Mouse (Mus musculus): ENCODE data around the gene Cyp4f40. TPM values are rescaled to one million over a fixed set of nuclear protein-coding genes. Genes with fewer than 3 reads are reported as not detected.
A peak's percentile ranks its signal among the peaks of the same experiment; 100 is the strongest.
"Not testable (repeated sequence)": the region's sequence is repeated elsewhere in the genome, so short reads cannot be mapped to it uniquely, and the experiment has no call there.

Cyp4f40 gene
- 0.06 TPM in 1 of 2 replicates, not detected in the other for polyA plus RNA-seq (2015; fragmentation: Nextera tagmentation; extraction: Ambion mirVana)

DNA sequence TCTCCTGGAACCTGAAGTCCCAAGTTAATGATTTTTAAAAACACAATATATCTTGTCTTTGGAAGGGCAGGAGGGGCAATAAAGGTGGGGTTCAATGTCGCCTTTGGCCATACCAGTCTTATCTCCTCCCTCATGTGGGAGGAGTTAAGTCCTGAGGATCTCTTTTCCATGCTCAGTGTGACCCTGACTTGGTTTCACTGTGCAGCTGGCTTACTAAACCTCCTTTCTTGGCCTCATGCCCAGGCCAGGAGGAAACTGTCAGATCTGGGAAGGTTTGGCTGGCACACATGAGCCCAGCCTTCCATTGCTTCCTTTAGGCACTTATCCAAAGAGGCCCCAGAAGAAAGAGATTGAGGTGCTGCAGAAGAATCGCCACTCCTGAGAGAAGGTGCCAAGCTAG lies at the start of gene Cyp4f40:
Gene Cyp4f40 (plus strand): TSS at position 189 of the 400 bp plus-strand sequence.
- no peak within 1 kb of the TSS for H3K9ac ChIP-seq (ENCODE audit: low read depth, low read length)
- H3K27ac ChIP-seq (ENCODE audit: low read depth, low read length): no peak within 1 kb of the TSS
- no peak for ATAC-seq
- 65% methylated on average over 2 of the region's 2 CpGs for WGBS
- H3K4me1 ChIP-seq (ENCODE audit: control insufficient read depth, insufficient read depth, low read depth, low read length): no peaks in the 10 kb centered on the region
- no peaks in the 10 kb centered on the region for H3K36me3 ChIP-seq (ENCODE audit: control insufficient read depth, insufficient read depth, low read length)
- no peaks in the 10 kb centered on the region for H3K27me3 ChIP-seq (replicated peaks; ENCODE audit: control insufficient read depth, insufficient read depth, low read length)
- H3K9me3 ChIP-seq (ENCODE audit: control insufficient read depth, low read length): no peaks in the 10 kb centered on the region
- H3K4me2 ChIP-seq (ENCODE audit: low read length): no peak within 1 kb of the TSS
- H3K4me3 ChIP-seq (ENCODE audit: low read length): no peak within 1 kb of the TSS

DNA sequence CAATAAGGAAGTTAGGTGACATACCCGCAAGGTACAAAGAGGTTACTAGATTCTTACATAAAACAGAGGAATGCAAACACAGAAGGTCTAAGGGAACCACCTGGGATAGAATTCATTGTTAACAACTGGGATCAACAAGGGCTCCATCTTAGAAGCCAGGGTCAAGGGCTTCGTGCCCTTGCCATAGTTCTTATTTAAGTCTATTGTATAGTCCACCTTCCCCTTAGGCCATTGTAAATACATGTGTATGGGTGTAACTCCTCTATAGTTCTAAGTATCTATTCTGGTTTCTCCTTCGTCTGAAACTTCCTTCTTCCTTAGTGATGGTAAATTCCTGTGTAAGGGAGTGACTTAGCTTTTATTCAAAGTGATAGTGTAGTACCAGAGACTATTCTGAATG lies 48.5 kb upstream of the Cyp4f40 start:
- WGBS: 83% methylated on average over 3 of the region's 3 CpGs
- H3K4me3 ChIP-seq (ENCODE audit: low read length); H3K27ac ChIP-seq (ENCODE audit: low read depth, low read length); H3K4me1 ChIP-seq (ENCODE audit: control insufficient read depth, insufficient read depth, low read depth, low read length); H3K27me3 ChIP-seq (replicated peaks; ENCODE audit: control insufficient read depth, insufficient read depth, low read length); H3K9me3 ChIP-seq (ENCODE audit: control insufficient read depth, low read length); H3K9ac ChIP-seq (ENCODE audit: low read depth, low read length); H3K4me2 ChIP-seq (ENCODE audit: low read length); H3K36me3 ChIP-seq (ENCODE audit: control insufficient read depth, insufficient read depth, low read length); ATAC-seq: not testable (repeated sequence)

DNA sequence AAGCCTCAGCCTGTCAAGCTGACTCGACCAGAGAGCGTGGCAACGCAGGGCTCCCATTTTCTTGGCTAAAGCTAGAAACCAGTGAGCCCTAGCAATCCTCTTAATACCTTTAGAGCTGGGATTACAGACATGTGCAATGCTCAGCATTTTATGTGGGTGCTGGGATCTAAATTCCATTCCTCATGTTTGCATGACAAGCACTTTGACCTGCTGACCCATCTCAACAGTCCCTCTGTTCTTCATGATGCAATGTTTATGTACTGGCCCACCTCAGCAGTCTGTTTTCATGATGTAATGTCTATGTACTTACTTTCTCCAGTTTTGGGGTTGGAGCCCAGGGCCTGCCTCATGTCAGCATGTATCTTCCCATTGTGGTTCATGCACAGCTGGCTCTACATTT lies 47.8 kb upstream of the Cyp4f40 start:
- Histone ChIP-seq H3K4me3 (ENCODE audit: low read length) (no peak overlapping the region), H3K27me3 (replicated peaks; ENCODE audit: control insufficient read depth, insufficient read depth, low read length) (no peaks in the 10 kb centered on the region), H3K4me1 (ENCODE audit: control insufficient read depth, insufficient read depth, low read depth, low read length) (no peaks in the 10 kb centered on the region), H3K4me2 (ENCODE audit: low read length) (no peak overlapping the region), H3K9me3 (ENCODE audit: control insufficient read depth, low read length) (no peaks in the 10 kb centered on the region), H3K27ac (ENCODE audit: low read depth, low read length) (no peak overlapping the region), H3K36me3 (ENCODE audit: control insufficient read depth, insufficient read depth, low read length) (no peaks in the 10 kb centered on the region), H3K9ac (ENCODE audit: low read depth, low read length) (no peak overlapping the region)
- ATAC-seq: no peak
- WGBS: 95% methylated on average over 3 of the region's 3 CpGs

DNA sequence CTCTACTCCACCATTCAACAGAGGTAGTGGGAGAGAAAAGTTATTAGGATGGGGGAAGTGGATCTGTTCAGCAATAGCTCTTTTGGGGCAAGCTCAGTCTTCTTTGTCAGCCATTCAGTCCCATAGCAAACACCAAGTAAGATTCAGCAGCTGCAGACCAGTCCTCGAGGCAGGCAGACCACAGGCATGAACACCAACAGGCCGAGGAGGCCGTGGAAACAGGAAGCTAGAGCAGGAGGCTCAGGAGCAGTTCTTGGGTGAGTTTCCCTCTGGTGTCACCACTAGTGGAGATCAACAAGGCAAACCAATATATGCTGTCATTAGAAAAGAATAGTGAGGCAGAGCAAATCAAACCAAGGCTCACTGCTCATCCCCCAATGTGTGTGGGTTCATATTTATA lies 46.3 kb upstream of the Cyp4f40 start:
- Histone ChIP-seq H3K4me2 (ENCODE audit: low read length) (no peak overlapping the region), H3K9ac (ENCODE audit: low read depth, low read length) (no peak overlapping the region), H3K27ac (ENCODE audit: low read depth, low read length) (no peak overlapping the region), H3K36me3 (ENCODE audit: control insufficient read depth, insufficient read depth, low read length) (no peaks in the 10 kb centered on the region), H3K4me3 (ENCODE audit: low read length) (no peak overlapping the region), H3K27me3 (replicated peaks; ENCODE audit: control insufficient read depth, insufficient read depth, low read length) (no peaks in the 10 kb centered on the region), H3K9me3 (ENCODE audit: control insufficient read depth, low read length) (no peaks in the 10 kb centered on the region), H3K4me1 (ENCODE audit: control insufficient read depth, insufficient read depth, low read depth, low read length) (no peaks in the 10 kb centered on the region)
- no peak for ATAC-seq
- 70% methylated on average over 3 of the region's 3 CpGs for WGBS

DNA sequence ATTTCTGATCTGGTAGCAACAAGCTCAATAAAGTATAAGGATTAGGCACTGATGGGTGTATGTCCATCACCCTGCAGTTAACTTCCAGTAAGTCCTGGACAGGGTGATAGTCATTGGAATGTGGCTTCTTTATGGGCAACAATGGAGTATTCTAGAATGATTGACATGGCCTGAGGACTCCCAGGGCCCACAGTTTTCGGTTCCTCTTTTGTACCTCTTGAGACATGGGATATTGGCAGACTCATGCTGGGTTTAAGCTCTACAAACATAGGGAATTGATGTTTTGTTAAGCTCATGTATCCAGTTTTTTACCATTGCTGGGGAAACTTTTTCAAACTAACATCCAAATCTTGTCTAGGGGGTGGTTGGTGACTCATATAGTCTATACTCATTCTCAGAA lies 41.4 kb upstream of the Cyp4f40 start:
- H3K27ac ChIP-seq (ENCODE audit: low read depth, low read length): no peak overlapping the region
- WGBS: 59% methylated on average over 1 of the region's 1 CpGs
- H3K9me3 ChIP-seq (ENCODE audit: control insufficient read depth, low read length): no peaks in the 10 kb centered on the region
- no peak overlapping the region for H3K4me2 ChIP-seq (ENCODE audit: low read length)
- no peak overlapping the region for H3K9ac ChIP-seq (ENCODE audit: low read depth, low read length)
- H3K27me3 ChIP-seq (replicated peaks; ENCODE audit: control insufficient read depth, insufficient read depth, low read length): no peaks in the 10 kb centered on the region
- ATAC-seq: no peak
- no peaks in the 10 kb centered on the region for H3K36me3 ChIP-seq (ENCODE audit: control insufficient read depth, insufficient read depth, low read length)
- H3K4me1 ChIP-seq (ENCODE audit: control insufficient read depth, insufficient read depth, low read depth, low read length): no peaks in the 10 kb centered on the region
- H3K4me3 ChIP-seq (ENCODE audit: low read length): no peak overlapping the region

DNA sequence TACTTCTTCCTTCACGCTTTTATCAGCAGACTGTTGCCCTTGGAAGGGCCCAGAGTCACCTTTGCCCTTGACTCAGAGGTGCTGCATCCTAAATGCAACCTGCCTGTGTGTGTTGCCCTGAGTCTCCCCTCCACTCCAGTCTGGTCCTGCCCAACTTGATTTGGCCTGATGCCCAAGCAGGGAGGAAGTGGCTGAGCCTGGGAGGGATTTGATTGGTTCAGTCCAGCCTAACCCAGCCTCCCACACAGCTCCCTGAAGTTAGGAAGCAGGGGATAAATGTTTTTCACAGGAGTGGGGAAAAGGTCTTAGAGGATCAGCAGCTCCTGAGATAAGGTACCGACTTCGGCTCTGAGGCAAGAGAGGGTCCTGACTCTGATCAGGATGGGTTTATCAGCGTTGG lies 37.7 kb upstream of the Cyp4f40 start, which contains the start of gene Cyp4f37:
Gene Cyp4f37 (plus strand): TSS at position 292 of the 400 bp plus-strand sequence.
- not testable (repeated sequence) for H3K4me3 ChIP-seq (ENCODE audit: low read length); H3K27me3 ChIP-seq (replicated peaks; ENCODE audit: control insufficient read depth, insufficient read depth, low read length); H3K27ac ChIP-seq (ENCODE audit: low read depth, low read length); H3K4me1 ChIP-seq (ENCODE audit: control insufficient read depth, insufficient read depth, low read depth, low read length); ATAC-seq; H3K9me3 ChIP-seq (ENCODE audit: control insufficient read depth, low read length); H3K9ac ChIP-seq (ENCODE audit: low read depth, low read length); H3K4me2 ChIP-seq (ENCODE audit: low read length); H3K36me3 ChIP-seq (ENCODE audit: control insufficient read depth, insufficient read depth, low read length)
- 78% methylated on average over 4 of the region's 4 CpGs for WGBS

DNA sequence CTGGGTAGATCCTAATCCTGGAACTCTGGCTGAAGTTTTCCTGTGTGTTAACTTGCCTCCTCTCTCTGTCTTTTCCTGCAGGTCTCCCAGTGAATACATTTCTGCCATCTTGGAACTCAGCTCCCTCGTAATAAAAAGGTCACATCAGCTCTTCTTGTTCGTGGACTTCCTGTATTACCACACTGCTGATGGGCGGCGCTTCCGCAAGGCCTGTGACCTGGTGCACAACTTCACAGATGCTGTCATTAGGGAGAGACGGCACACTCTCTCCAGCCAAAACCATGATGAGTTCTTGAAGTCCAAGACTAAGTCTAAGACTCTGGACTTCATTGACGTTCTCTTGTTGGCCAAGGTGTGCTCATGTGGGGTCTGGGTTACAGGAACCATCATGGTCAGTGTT lies 29.0 kb upstream of the Cyp4f40 start:
- WGBS: 88% methylated on average over 7 of the region's 7 CpGs
- not testable (repeated sequence) for H3K4me3 ChIP-seq (ENCODE audit: low read length); H3K4me1 ChIP-seq (ENCODE audit: control insufficient read depth, insufficient read depth, low read depth, low read length); H3K36me3 ChIP-seq (ENCODE audit: control insufficient read depth, insufficient read depth, low read length); H3K27ac ChIP-seq (ENCODE audit: low read depth, low read length); H3K4me2 ChIP-seq (ENCODE audit: low read length); ATAC-seq; H3K27me3 ChIP-seq (replicated peaks; ENCODE audit: control insufficient read depth, insufficient read depth, low read length); H3K9me3 ChIP-seq (ENCODE audit: control insufficient read depth, low read length); H3K9ac ChIP-seq (ENCODE audit: low read depth, low read length)

DNA sequence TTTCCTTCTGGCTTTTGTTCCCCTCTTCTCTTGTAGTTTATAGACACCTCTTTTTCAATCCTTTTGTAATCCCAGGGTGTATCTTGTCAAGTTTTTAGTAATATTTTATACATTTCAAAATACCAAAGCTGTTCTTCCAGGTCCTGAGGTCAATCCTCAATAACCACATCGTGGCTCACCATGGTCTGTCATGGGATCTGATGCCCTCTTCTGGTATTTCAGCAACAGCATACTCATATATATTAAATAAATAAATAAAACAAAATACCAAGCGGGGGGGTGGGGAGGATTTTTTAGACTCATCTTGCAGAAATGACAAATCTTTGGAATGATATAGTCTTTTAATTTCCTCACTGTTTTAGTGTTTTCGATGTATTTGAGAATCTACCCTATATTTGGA lies 26.8 kb upstream of the Cyp4f40 start:
- Histone ChIP-seq H3K9ac (ENCODE audit: low read depth, low read length) (no peak overlapping the region), H3K4me3 (ENCODE audit: low read length) (no peak overlapping the region), H3K27ac (ENCODE audit: low read depth, low read length) (no peak overlapping the region), H3K4me2 (ENCODE audit: low read length) (no peak overlapping the region), H3K27me3 (replicated peaks; ENCODE audit: control insufficient read depth, insufficient read depth, low read length) (no peaks in the 10 kb centered on the region), H3K36me3 (ENCODE audit: control insufficient read depth, insufficient read depth, low read length) (no peaks in the 10 kb centered on the region), H3K4me1 (ENCODE audit: control insufficient read depth, insufficient read depth, low read depth, low read length) (peaks cover 2% of the 10 kb centered on the region; the same call in 1 of the 2 replicates), H3K9me3 (ENCODE audit: control insufficient read depth, low read length) (no peaks in the 10 kb centered on the region)
- 82% methylated on average over 3 of the region's 3 CpGs for WGBS
- no peak for ATAC-seq

DNA sequence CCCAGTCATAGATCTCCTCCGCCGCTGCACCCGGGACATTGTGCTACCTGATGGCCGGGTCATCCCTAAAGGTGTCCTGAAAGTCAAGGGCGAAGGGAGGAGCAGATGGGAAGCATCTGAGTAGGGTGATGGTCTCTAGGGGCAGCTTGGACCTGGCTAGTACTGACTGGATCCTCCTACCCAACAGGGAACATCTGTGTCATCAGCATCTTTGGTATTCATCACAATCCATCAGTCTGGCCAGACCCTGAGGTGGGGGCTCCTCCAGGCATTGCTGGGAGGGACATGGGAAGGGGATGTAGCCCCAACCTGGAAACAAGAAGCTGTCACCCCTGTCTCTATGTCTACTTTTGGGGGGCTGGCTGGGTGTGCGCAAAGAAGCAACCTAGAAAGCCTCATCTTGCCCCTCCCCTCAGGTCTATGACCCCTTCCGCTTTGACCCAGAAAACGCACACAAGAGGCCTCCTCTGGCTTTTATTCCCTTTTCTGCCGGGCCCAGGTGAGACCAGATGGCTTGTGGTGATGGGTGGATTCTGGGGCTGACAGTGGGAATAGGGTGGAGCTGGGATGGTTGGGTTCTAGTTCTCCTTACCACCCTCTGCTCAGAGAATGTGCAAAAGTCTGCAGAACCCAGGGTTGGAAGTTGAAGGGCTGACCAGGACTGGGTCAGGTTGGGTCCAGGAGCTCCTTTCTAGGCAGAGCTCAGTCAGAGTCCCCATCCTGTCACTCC lies 24.3 kb upstream of the Cyp4f40 start:
- ATAC-seq: peak; percentile 55
- Histone ChIP-seq H3K4me3 (ENCODE audit: low read length) (peak overlapping the region; percentile 45), H3K4me2 (ENCODE audit: low read length) (peak overlapping the region; percentile 68), H3K9ac (ENCODE audit: low read depth, low read length) (peak overlapping the region; percentile 73)
- not testable (repeated sequence) for H3K4me1 ChIP-seq (ENCODE audit: control insufficient read depth, insufficient read depth, low read depth, low read length); H3K9me3 ChIP-seq (ENCODE audit: control insufficient read depth, low read length); H3K36me3 ChIP-seq (ENCODE audit: control insufficient read depth, insufficient read depth, low read length); H3K27ac ChIP-seq (ENCODE audit: low read depth, low read length); H3K27me3 ChIP-seq (replicated peaks; ENCODE audit: control insufficient read depth, insufficient read depth, low read length)
- WGBS: 92% methylated on average over 9 of the region's 9 CpGs
